Mouse (Mus musculus): ENCODE results near the gene Trpc4ap. TPM values are rescaled to one million over a fixed set of nuclear protein-coding genes. Genes with fewer than 3 reads are reported as not detected.

The Trpc4ap gene
- polyA plus RNA-seq, 1 experiment from 2014 or later, result 113 TPM

GRCm38 (mm10) chr2:155633731-155634130 lies 58.5 kb downstream of the Trpc4ap start:
- no peaks in the 10 kb centered on the region for H3K9me3 ChIP-seq
- H3K36me3 ChIP-seq, result peaks cover 43% of the 10 kb centered on the region
- no peak overlapping the region for H3K4me2 ChIP-seq (replicated peaks)
- H3K9ac ChIP-seq, result no peak overlapping the region
- peaks cover 14% of the 10 kb centered on the region for H3K4me1 ChIP-seq (replicated peaks)
- H3K4me3 ChIP-seq (replicated peaks), result no peak overlapping the region
- H3K27me3 ChIP-seq (replicated peaks), result peaks cover 31% of the 10 kb centered on the region
- 94% methylated on average over 9 of the region's 9 CpGs for WGBS
- no peak overlapping the region for H3K27ac ChIP-seq
- no peak for ATAC-seq

- H3K36me3 ChIP-seq, result peaks cover 38% of the 10 kb centered on the region
- H3K9ac ChIP-seq, result no peak overlapping the region
- no peak overlapping the region for H3K4me3 ChIP-seq (replicated peaks)
- 63% methylated on average over 19 of the region's 19 CpGs for WGBS
- peaks cover 37% of the 10 kb centered on the region for H3K27me3 ChIP-seq (replicated peaks)
- no peak overlapping the region for H3K4me2 ChIP-seq (replicated peaks)
- H3K4me1 ChIP-seq (replicated peaks), result peaks cover 14% of the 10 kb centered on the region
- H3K27ac ChIP-seq, result no peak overlapping the region
- no peak for ATAC-seq
- no peaks in the 10 kb centered on the region for H3K9me3 ChIP-seq
These were observed 59.1 kb downstream of the Trpc4ap start for GRCm38 (mm10) chr2:155633121-155633520.

GRCm38 (mm10) chr2:155632138-155632936 lies 59.8 kb downstream of the Trpc4ap start:
- Histone ChIP-seq H3K36me3 (peaks cover 32% of the 10 kb centered on the region), H3K4me3 (replicated peaks) (no peak overlapping the region), H3K4me1 (replicated peaks) (peaks cover 14% of the 10 kb centered on the region), H3K9me3 (no peaks in the 10 kb centered on the region), H3K4me2 (replicated peaks) (no peak overlapping the region), H3K27me3 (replicated peaks) (peaks cover 38% of the 10 kb centered on the region), H3K9ac (no peak overlapping the region), H3K27ac (no peak overlapping the region)
- 77% methylated on average over 30 of the region's 30 CpGs for WGBS
- no peak for ATAC-seq

- H3K9ac ChIP-seq, result no peak overlapping the region
- WGBS, result 48% methylated on average over 43 of the region's 43 CpGs
- H3K27ac ChIP-seq, result no peak overlapping the region
- H3K27me3 ChIP-seq (replicated peaks), result peaks cover 38% of the 10 kb centered on the region
- no peak overlapping the region for H3K4me2 ChIP-seq (replicated peaks)
- H3K4me3 ChIP-seq (replicated peaks), result no peak overlapping the region
- no peak for ATAC-seq
- H3K9me3 ChIP-seq, result no peaks in the 10 kb centered on the region
- H3K36me3 ChIP-seq, result peaks cover 21% of the 10 kb centered on the region
- peaks cover 17% of the 10 kb centered on the region for H3K4me1 ChIP-seq (replicated peaks)
These were observed 61.4 kb downstream of the Trpc4ap start for GRCm38 (mm10) chr2:155630590-155631416.

GRCm38 (mm10) chr2:155630153-155630552 lies 62.0 kb downstream of the Trpc4ap start:
- no peak overlapping the region for H3K4me3 ChIP-seq (replicated peaks)
- peaks cover 14% of the 10 kb centered on the region for H3K36me3 ChIP-seq
- H3K4me2 ChIP-seq (replicated peaks), result no peak overlapping the region
- ATAC-seq, result no peak
- H3K9ac ChIP-seq, result no peak overlapping the region
- H3K9me3 ChIP-seq, result no peaks in the 10 kb centered on the region
- peaks cover 38% of the 10 kb centered on the region for H3K27me3 ChIP-seq (replicated peaks)
- H3K27ac ChIP-seq, result no peak overlapping the region
- 64% methylated on average over 20 of the region's 20 CpGs for WGBS
- peaks cover 17% of the 10 kb centered on the region for H3K4me1 ChIP-seq (replicated peaks)

GRCm38 (mm10) chr2:155629231-155629661 lies 62.9 kb downstream of the Trpc4ap start:
- Histone ChIP-seq H3K36me3 (0 out of 2 replicates have a peak, but pooled peaks cover 7% of the 10 kb centered on the region), H3K9me3 (no peaks in the 10 kb centered on the region), H3K27ac (no peak overlapping the region), H3K4me1 (replicated peaks) (peaks cover 17% of the 10 kb centered on the region), H3K9ac (peak overlapping the region; percentile 41), H3K27me3 (replicated peaks) (peaks cover 38% of the 10 kb centered on the region), H3K4me2 (replicated peaks) (peak overlapping the region; percentile 89), H3K4me3 (replicated peaks) (peak overlapping the region; percentile 39)
- ATAC-seq, result peak; percentile 48
- 2% methylated on average over 35 of the region's 35 CpGs for WGBS

GRCm38 (mm10) chr2:155628519-155628918 lies 63.7 kb downstream of the Trpc4ap start:
- peaks cover 17% of the 10 kb centered on the region for H3K4me1 ChIP-seq (replicated peaks)
- peaks cover 38% of the 10 kb centered on the region for H3K27me3 ChIP-seq (replicated peaks)
- WGBS, result 89% methylated on average over 13 of the region's 13 CpGs

GRCm38 (mm10) chr2:155628112-155628511 lies 64.1 kb downstream of the Trpc4ap start:
- WGBS, result 90% methylated on average over 9 of the region's 9 CpGs
- Histone ChIP-seq H3K27me3 (replicated peaks) (peaks cover 38% of the 10 kb centered on the region), H3K9me3 (no peaks in the 10 kb centered on the region), H3K9ac (no peak overlapping the region), H3K4me1 (replicated peaks) (peaks cover 17% of the 10 kb centered on the region), H3K4me2 (replicated peaks) (no peak overlapping the region), H3K4me3 (replicated peaks) (no peak overlapping the region), H3K36me3 (0 out of 2 replicates have a peak, but pooled peaks cover 6% of the 10 kb centered on the region), H3K27ac (no peak overlapping the region)
- ATAC-seq, result no peak

More at GRCm38 (mm10) chr2:155628519-155628918, 63.7 kb downstream of the Trpc4ap start:
- Histone ChIP-seq H3K27ac (no peak overlapping the region), H3K36me3 (0 out of 2 replicates have a peak, but pooled peaks cover 6% of the 10 kb centered on the region), H3K4me3 (replicated peaks) (no peak overlapping the region), H3K9ac (no peak overlapping the region), H3K4me2 (replicated peaks) (no peak overlapping the region), H3K9me3 (no peaks in the 10 kb centered on the region)
- ATAC-seq, result no peak

GRCm38 (mm10) chr2:155627030-155627738 lies 65.0 kb downstream of the Trpc4ap start:
- Histone ChIP-seq H3K4me2 (replicated peaks) (no peak overlapping the region), H3K4me1 (replicated peaks) (peaks cover 17% of the 10 kb centered on the region), H3K9me3 (no peaks in the 10 kb centered on the region), H3K27me3 (replicated peaks) (peaks cover 37% of the 10 kb centered on the region), H3K9ac (no peak overlapping the region), H3K36me3 (0 out of 2 replicates have a peak, but pooled peaks cover 4% of the 10 kb centered on the region), H3K27ac (no peak overlapping the region), H3K4me3 (replicated peaks) (no peak overlapping the region)
- WGBS, result 58% methylated on average over 21 of the region's 21 CpGs
- no peak for ATAC-seq

GRCm38 (mm10) chr2:155626277-155626676 lies 65.9 kb downstream of the Trpc4ap start:
- Histone ChIP-seq H3K9ac (no peak overlapping the region), H3K36me3 (no peaks in the 10 kb centered on the region), H3K9me3 (no peaks in the 10 kb centered on the region), H3K4me3 (replicated peaks) (no peak overlapping the region), H3K27ac (no peak overlapping the region), H3K4me1 (replicated peaks) (peaks cover 17% of the 10 kb centered on the region), H3K27me3 (replicated peaks) (peaks cover 30% of the 10 kb centered on the region), H3K4me2 (replicated peaks) (no peak overlapping the region)
- WGBS, result 49% methylated on average over 15 of the region's 15 CpGs
- no peak for ATAC-seq

GRCm38 (mm10) chr2:155624730-155625129 lies 67.5 kb downstream of the Trpc4ap start:
- peaks cover 13% of the 10 kb centered on the region for H3K4me1 ChIP-seq (replicated peaks)
- no peak overlapping the region for H3K4me3 ChIP-seq (replicated peaks)
- H3K27ac ChIP-seq, result no peak overlapping the region
- no peak for ATAC-seq
- H3K36me3 ChIP-seq, result no peaks in the 10 kb centered on the region
- H3K9ac ChIP-seq, result no peak overlapping the region
- H3K4me2 ChIP-seq (replicated peaks), result no peak overlapping the region
- no peaks in the 10 kb centered on the region for H3K9me3 ChIP-seq
- peaks cover 24% of the 10 kb centered on the region for H3K27me3 ChIP-seq (replicated peaks)
- 38% methylated on average over 10 of the region's 10 CpGs for WGBS

- Histone ChIP-seq H3K36me3 (no peaks in the 10 kb centered on the region), H3K4me2 (replicated peaks) (no peak overlapping the region), H3K4me1 (replicated peaks) (peaks cover 6% of the 10 kb centered on the region), H3K9me3 (no peaks in the 10 kb centered on the region), H3K4me3 (replicated peaks) (no peak overlapping the region), H3K9ac (no peak overlapping the region), H3K27me3 (replicated peaks) (peaks cover 21% of the 10 kb centered on the region), H3K27ac (no peak overlapping the region)
- ATAC-seq, result no peak
- 77% methylated on average over 6 of the region's 6 CpGs for WGBS
These were observed 68.2 kb downstream of the Trpc4ap start for GRCm38 (mm10) chr2:155623996-155624395.

Measured in intestine, embryonic 15.5 days (tissue).